Mouse (Mus musculus) E14TG2a.4 (cell line): ENCODE results near the gene Gm12790.
"Not testable (repeated sequence)": the region's sequence is repeated elsewhere in the genome, so short reads cannot be mapped to it uniquely, and the experiment has no call there.

Experiments
- CTCF ChIP-seq: conservative IDR thresholded peaks from 2 replicates; pipeline ENCODE4 v1.5.1; 2014; ENCODE audit warnings: low read length
- NANOG ChIP-seq: IDR thresholded peaks from 2 replicates; pipeline ENCODE4 v1.6.1; 2014; ENCODE audit warnings: borderline replicate concordance, low read length, mixed read lengths
- POU5F1 ChIP-seq: IDR thresholded peaks from 2 replicates; pipeline ENCODE4 v1.6.1; 2014; ENCODE audit warnings: low read length, borderline replicate concordance

GRCm38 (mm10) chr4:101980949-101981348, at the start of gene Gm12790:
- TF ChIP-seq CTCF, POU5F1, NANOG: not testable (repeated sequence)
